Mouse (Mus musculus) E14TG2a.4 (cell line): Measurements from ENCODE around the gene Slc5a11.

ENCODE experiments used
- CTCF ChIP-seq: conservative IDR thresholded peaks from 2 replicates; pipeline ENCODE4 v1.5.1; 2014; ENCODE audit warnings: low read length
- NANOG ChIP-seq: IDR thresholded peaks from 2 replicates; pipeline ENCODE4 v1.6.1; 2014; ENCODE audit warnings: borderline replicate concordance, low read length, mixed read lengths
- POU5F1 ChIP-seq: IDR thresholded peaks from 2 replicates; pipeline ENCODE4 v1.6.1; 2014; ENCODE audit warnings: low read length, borderline replicate concordance

DNA sequence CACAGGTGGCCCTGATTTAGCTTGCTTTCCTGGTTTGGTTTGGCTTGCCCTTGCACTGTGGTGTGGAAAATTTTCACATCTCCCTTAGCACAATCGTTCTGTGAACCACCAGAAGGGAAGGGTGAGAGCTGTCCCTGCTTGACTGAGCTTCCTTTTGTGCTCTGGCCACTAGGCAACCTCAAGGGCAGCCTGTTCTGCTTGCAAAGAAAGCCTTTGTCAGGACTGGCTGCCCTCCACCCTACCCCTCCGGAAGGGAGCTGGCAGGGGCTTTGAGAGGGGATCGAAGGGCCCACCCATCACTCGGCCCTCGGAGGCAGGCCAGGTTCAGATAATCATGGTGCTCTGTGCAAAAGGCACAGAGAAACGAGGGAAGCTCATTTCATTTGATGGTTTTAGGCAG, 4.0 kb downstream of the Slc5a11 start:
- TF ChIP-seq CTCF (no peak), NANOG (no peak), POU5F1 (no peak)
